Mouse (Mus musculus) heart, postnatal 0 days (tissue): ENCODE measurements around the gene Pam16. TPM values are rescaled to one million over a fixed set of nuclear protein-coding genes. Genes with fewer than 3 reads are reported as not detected.

Experiments
- ATAC-seq: fragments of 200-750 bp; cut with Nextera tagmentation; 2 replicates; pipeline ENCODE4 v1.8.0; 2017; ENCODE audit warnings: low read depth, moderate number of reproducible peaks, moderate library complexity; ENCODE audit not compliant: insufficient read depth
- DNase-seq: peaks from one replicate; pipeline ENCODE4 v3.0.0-alpha.2; 2016; ENCODE audit warnings: low spot score
- H3K27ac ChIP-seq: fragments of 300-500 bp; sonication (generic); 2 replicates; pipeline ENCODE4 v1.5.1; 2014; ENCODE audit warnings: low read depth, mild to moderate bottlenecking
- H3K27me3 ChIP-seq: fragments of 300-500 bp; sonication (generic); 2 replicates; pipeline ENCODE4 v1.6.1; 2014; ENCODE audit warnings: low read length, mixed read lengths; ENCODE audit not compliant: control insufficient read depth, insufficient read depth
- H3K36me3 ChIP-seq: fragments of 300-500 bp; sonication (generic); replicated peaks from 2 replicates; pipeline ENCODE4 v1.6.1; 2014; ENCODE audit warnings: low read length, mixed read lengths; ENCODE audit not compliant: control insufficient read depth, insufficient read depth
- H3K4me1 ChIP-seq: fragments of 300-500 bp; sonication (generic); 2 replicates; pipeline ENCODE4 v1.6.1; 2014; ENCODE audit warnings: antibody characterized with exemption; ENCODE audit not compliant: control insufficient read depth, insufficient read depth
- H3K4me2 ChIP-seq: fragments of 300-500 bp; sonication (generic); 2 replicates; pipeline ENCODE4 v1.6.1; 2014; ENCODE audit warnings: low read depth, mild to moderate bottlenecking, low read length, moderate library complexity
- H3K4me3 ChIP-seq: fragments of 300-500 bp; sonication (generic); 2 replicates; pipeline ENCODE4 v1.5.1; 2014; ENCODE audit warnings: low read depth, low read length
- H3K9ac ChIP-seq: fragments of 300-500 bp; sonication (generic); replicated peaks from 2 replicates; pipeline ENCODE4 v1.6.1; 2014; ENCODE audit warnings: low read depth, low read length, mixed read lengths
- H3K9me3 ChIP-seq: fragments of 300-500 bp; sonication (generic); replicated peaks from 2 replicates; pipeline ENCODE4 v1.6.1; 2016; ENCODE audit warnings: low read length; ENCODE audit not compliant: control insufficient read depth
- CTCF ChIP-seq: IDR thresholded peaks from 2 replicates; pipeline ENCODE4 v1.5.1; 2016; ENCODE audit warnings: antibody characterized with exemption, control low read depth, low read depth
- EP300 ChIP-seq: IDR thresholded peaks from 2 replicates; pipeline ENCODE4 v1.6.1; 2016; ENCODE audit warnings: antibody characterized with exemption, low read depth
- WGBS: fragments of 180-500 bp; shearing (Covaris S2); extraction: QIAGEN DNeasy Blood & Tissue Kit; methylation state at CpG from one replicate; pipeline ENCODE4 v1.1.7; 2014; 5-methylcytosine and 5-hydroxymethylcytosine counted together
- polyA plus RNA-seq: library from polyadenylated mRNA; unstranded; fragments of >200 nt; fragmentation: Nextera tagmentation; extraction: Ambion mirVana; gene quantifications from 2 replicates; pipeline ENCODE4 v1.2.1, GENCODE M21; 2015
- total RNA-seq: library from RNA; depleted of rRNA; stranded (reverse); fragments of >200 nt; gene quantifications from 2 replicates; pipeline ENCODE4 v1.2.3, GENCODE M21; 2014; ENCODE audit warnings: low replicate concordance

Pam16 gene
- total and polyA plus RNA-seq, 2 experiments from 2014 or later = 74.9 to 172 TPM

- peaks cover 16% of the 10 kb centered on the region for H3K4me1 ChIP-seq
- no peak overlapping the region for H3K9ac ChIP-seq
- H3K36me3 ChIP-seq = peaks cover 68% of the 10 kb centered on the region
- no peak overlapping the region for H3K27ac ChIP-seq
- TF ChIP-seq EP300 (no peak), CTCF (no peak)
- no peak for DNase-seq
- no peaks in the 10 kb centered on the region for H3K9me3 ChIP-seq
- H3K4me2 ChIP-seq = no peak overlapping the region
- H3K4me3 ChIP-seq = no peak overlapping the region
- H3K27me3 ChIP-seq = no peaks in the 10 kb centered on the region
- no peak for ATAC-seq
- 83% methylated on average over 5 of the region's 5 CpGs for WGBS
These were observed 13.6 kb downstream of the Pam16 start for GRCm38 (mm10) chr16:4611193-4611592.

- ATAC-seq = no peak
- no peak overlapping the region for H3K27ac ChIP-seq
- DNase-seq = no peak
- no peaks in the 10 kb centered on the region for H3K27me3 ChIP-seq
- H3K36me3 ChIP-seq = peaks cover 42% of the 10 kb centered on the region
- WGBS = 84% methylated on average over 19 of the region's 19 CpGs
- no peaks in the 10 kb centered on the region for H3K9me3 ChIP-seq
- TF ChIP-seq CTCF (no peak), EP300 (no peak)
- no peak overlapping the region for H3K4me3 ChIP-seq
- no peak overlapping the region for H3K4me2 ChIP-seq
- no peak overlapping the region for H3K9ac ChIP-seq
- peaks cover 38% of the 10 kb centered on the region for H3K4me1 ChIP-seq
These were observed 16.2 kb downstream of the Pam16 start for GRCm38 (mm10) chr16:4608532-4609059.

- Histone ChIP-seq H3K4me3 (no peak overlapping the region), H3K27ac (no peak overlapping the region), H3K9me3 (no peaks in the 10 kb centered on the region), H3K36me3 (peaks cover 35% of the 10 kb centered on the region), H3K4me2 (no peak overlapping the region), H3K27me3 (no peaks in the 10 kb centered on the region), H3K4me1 (peaks cover 44% of the 10 kb centered on the region), H3K9ac (no peak overlapping the region)
- WGBS = 36% methylated on average over 9 of the region's 9 CpGs
- DNase-seq (peak; percentile 78), ATAC-seq (peak; percentile 23; the same call in 1 of the 2 replicates)
- TF ChIP-seq CTCF = peak; percentile 94
- no peak for TF ChIP-seq EP300
These were observed 16.8 kb downstream of the Pam16 start for GRCm38 (mm10) chr16:4607818-4608531.

GRCm38 (mm10) chr16:4606431-4607084, 18.2 kb downstream of the Pam16 start:
- H3K9me3 ChIP-seq = no peaks in the 10 kb centered on the region
- H3K4me1 ChIP-seq = peaks cover 57% of the 10 kb centered on the region
- H3K27me3 ChIP-seq = no peaks in the 10 kb centered on the region
- peak; percentile 48; the same call in 1 of the 2 replicates for ATAC-seq
- no peak overlapping the region for H3K4me3 ChIP-seq
- 18% methylated on average over 5 of the region's 5 CpGs for WGBS
- H3K4me2 ChIP-seq = peak overlapping the region; percentile 6; the same call in 1 of the 2 replicates
- TF ChIP-seq EP300 (no peak), CTCF (peak; percentile 70)
- H3K27ac ChIP-seq = peak overlapping the region; percentile 43
- DNase-seq = no peak
- peaks cover 22% of the 10 kb centered on the region for H3K36me3 ChIP-seq
- 0 out of 2 replicates have a peak overlapping the region, but pooled peaks have one; percentile 1 for H3K9ac ChIP-seq

GRCm38 (mm10) chr16:4605514-4606131, 19.2 kb downstream of the Pam16 start:
- Histone ChIP-seq H3K27ac (peak overlapping the region; percentile 43; the same call in 1 of the 2 replicates), H3K4me1 (peaks cover 65% of the 10 kb centered on the region), H3K9me3 (no peaks in the 10 kb centered on the region), H3K4me3 (no peak overlapping the region), H3K9ac (no peak overlapping the region), H3K4me2 (no peak overlapping the region), H3K36me3 (peaks cover 14% of the 10 kb centered on the region), H3K27me3 (no peaks in the 10 kb centered on the region)
- DNase-seq (no peak), ATAC-seq (no peak)
- 76% methylated on average over 13 of the region's 13 CpGs for WGBS
- TF ChIP-seq CTCF (no peak), EP300 (no peak)
